In the genomic region with DNA sequence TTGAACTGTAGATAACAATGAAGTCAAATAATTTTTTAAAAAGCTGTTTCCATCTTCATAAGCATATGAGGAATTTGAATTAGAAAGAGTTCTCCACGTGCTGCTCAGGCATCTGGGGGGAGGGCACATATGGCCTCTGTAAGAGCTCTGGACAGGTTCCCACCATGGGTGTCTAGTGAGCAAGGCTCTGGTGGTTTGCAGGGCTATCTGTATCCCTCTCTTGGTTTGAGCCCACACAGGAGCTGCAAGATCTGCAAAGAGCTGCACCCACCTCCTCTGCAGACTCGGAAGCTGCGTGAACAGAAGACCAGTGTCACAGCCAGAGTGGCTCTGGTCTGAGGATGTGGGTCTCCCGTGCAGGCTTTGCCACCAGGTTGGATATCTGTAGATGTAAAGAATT, we compare ENCODE assay signal across 15 mouse cellular contexts.
A peak's percentile ranks its signal among the peaks of the same experiment; 100 is the strongest.
DNase-seq lines count a peak whose midpoint lies in the region; ATAC-seq and TF ChIP-seq lines count a peak whose summit lies in the region.
"Had no signal": no experiment of that assay in that cellular context is flagged by ENCODE, and none has a peak within 500 bp of the region (broad histone marks: within the 10 kb centered on the region; RNA-seq: fewer than 3 reads in every experiment).

No protein-coding gene starts in this region.

- no peak overlapping the region for H3K9ac ChIP-seq in midbrain, embryonic 13.5 days (replicated peaks)
- H3K9ac ChIP-seq in midbrain, embryonic 11.5 days (ENCODE audit: low read length), result no peak overlapping the region
- H3K9ac ChIP-seq in neural tube, embryonic 12.5 days, result no peak overlapping the region
- H3K9ac ChIP-seq: heart, embryonic 15.5 days; lung, embryonic 14.5 days had no signal

- peaks cover 34% of the 10 kb centered on the region for H3K4me1 ChIP-seq in cerebellum, adult 2 months (ENCODE audit: control insufficient read depth, insufficient read depth, low read length)
- H3K4me1 ChIP-seq in midbrain, embryonic 13.5 days (replicated peaks), result peaks cover 40% of the 10 kb centered on the region
- peaks cover 4% of the 10 kb centered on the region; the same call in 1 of the 2 replicates for H3K4me1 ChIP-seq in midbrain, embryonic 11.5 days (ENCODE audit: control insufficient read depth, insufficient read depth, low read length)
- H3K4me1 ChIP-seq in hindbrain, embryonic 10.5 days (replicated peaks), result peaks cover 20% of the 10 kb centered on the region
- peaks cover 28% of the 10 kb centered on the region for H3K4me1 ChIP-seq in neural tube, embryonic 12.5 days
- H3K4me1 ChIP-seq: heart, embryonic 15.5 days had no signal

- no peaks in the 10 kb centered on the region for H3K27me3 ChIP-seq in cerebellum, adult 2 months (ENCODE audit: control insufficient read depth, insufficient read depth, low read length)
- H3K27me3 ChIP-seq in midbrain, embryonic 13.5 days, result no peaks in the 10 kb centered on the region
- no peaks in the 10 kb centered on the region for H3K27me3 ChIP-seq in midbrain, embryonic 11.5 days (ENCODE audit: control insufficient read depth, insufficient read depth, low read length)
- no peaks in the 10 kb centered on the region for H3K27me3 ChIP-seq in hindbrain, embryonic 10.5 days (ENCODE audit: insufficient read depth, poor library complexity, severe bottlenecking)
- no peaks in the 10 kb centered on the region for H3K27me3 ChIP-seq in neural tube, embryonic 12.5 days (replicated peaks)
- H3K27me3 ChIP-seq: CH12.LX; heart, embryonic 15.5 days; Patski had no signal

- TF ChIP-seq POLR2A in cerebellum, adult 2 months (IDR thresholded peaks at IDR 0.05; ENCODE audit: borderline replicate concordance, insufficient read depth, low read length), result no peak

- DNase-seq in cerebellum, adult 2 months, result no peak
- no peak for DNase-seq in cerebellum, postnatal 14 days
- no peak for DNase-seq in midbrain, embryonic 11.5 days (ENCODE audit: low spot score, missing footprints)
- no peak for DNase-seq in hindbrain, embryonic 10.5 days (ENCODE audit: low spot score)
- DNase-seq in adipocyte (ENCODE audit: low spot score), result no peak
- DNase-seq in adrenal gland, postnatal 4 days (ENCODE audit: low spot score in 2 of 2), result no peak
- DNase-seq: layer of hippocampus, postnatal 36 days; liver; lung, embryonic 14.5 days had no signal

- H3K27ac ChIP-seq in cerebellum, adult 2 months (ENCODE audit: insufficient read depth, low read length), result peak overlapping the region; percentile 34; the same call in 1 of the 2 replicates
- peak overlapping the region; percentile 71 for H3K27ac ChIP-seq in midbrain, embryonic 13.5 days
- no peak overlapping the region; the same call in 1 of the 2 replicates for H3K27ac ChIP-seq in midbrain, embryonic 11.5 days (ENCODE audit: low read depth, low read length)
- peak overlapping the region; percentile 35; the same call in 1 of the 2 replicates for H3K27ac ChIP-seq in hindbrain, embryonic 10.5 days
- H3K27ac ChIP-seq in neural tube, embryonic 12.5 days, result no peak overlapping the region
- H3K27ac ChIP-seq: heart, embryonic 15.5 days; kidney, postnatal 0 days had no signal

- 43% methylated on average over 4 of the region's 4 CpGs for WGBS in cerebellum, adult 2 months
- WGBS in midbrain, embryonic 13.5 days, result 66% methylated on average over 4 of the region's 4 CpGs
- 80% methylated on average over 4 of the region's 4 CpGs for WGBS in midbrain, embryonic 11.5 days
- WGBS in hindbrain, embryonic 10.5 days, result 78% methylated on average over 4 of the region's 4 CpGs
- 51% methylated on average over 4 of the region's 4 CpGs for WGBS in neural tube, embryonic 12.5 days

- no peak overlapping the region for H3K4me3 ChIP-seq in cerebellum, adult 2 months (replicated peaks; ENCODE audit: insufficient read depth, low read depth, low read length)
- no peak overlapping the region for H3K4me3 ChIP-seq in midbrain, embryonic 13.5 days (replicated peaks)
- no peak overlapping the region for H3K4me3 ChIP-seq in midbrain, embryonic 11.5 days (ENCODE audit: low read depth, low read length)
- H3K4me3 ChIP-seq in hindbrain, embryonic 10.5 days, result no peak overlapping the region
- H3K4me3 ChIP-seq in neural tube, embryonic 12.5 days, result no peak overlapping the region
- H3K4me3 ChIP-seq: heart, embryonic 15.5 days had no signal

- no peaks in the 10 kb centered on the region for H3K36me3 ChIP-seq in midbrain, embryonic 13.5 days
- H3K36me3 ChIP-seq in midbrain, embryonic 11.5 days (ENCODE audit: control insufficient read depth, insufficient read depth, low read length), result no peaks in the 10 kb centered on the region
- no peaks in the 10 kb centered on the region for H3K36me3 ChIP-seq in hindbrain, embryonic 10.5 days
- no peaks in the 10 kb centered on the region for H3K36me3 ChIP-seq in neural tube, embryonic 12.5 days
- H3K36me3 ChIP-seq: heart, embryonic 15.5 days had no signal

- no peaks in the 10 kb centered on the region for H3K9me3 ChIP-seq in midbrain, embryonic 13.5 days
- H3K9me3 ChIP-seq in midbrain, embryonic 11.5 days (ENCODE audit: control insufficient read depth, low read length), result no peaks in the 10 kb centered on the region
- no peaks in the 10 kb centered on the region for H3K9me3 ChIP-seq in hindbrain, embryonic 10.5 days
- no peaks in the 10 kb centered on the region for H3K9me3 ChIP-seq in neural tube, embryonic 12.5 days
- H3K9me3 ChIP-seq: heart, embryonic 15.5 days had no signal

- no peak overlapping the region for H3K4me2 ChIP-seq in midbrain, embryonic 13.5 days (replicated peaks)
- no peak overlapping the region for H3K4me2 ChIP-seq in midbrain, embryonic 11.5 days
- no peak overlapping the region for H3K4me2 ChIP-seq in neural tube, embryonic 12.5 days (replicated peaks)
- H3K4me2 ChIP-seq: heart, embryonic 15.5 days; lung, embryonic 14.5 days had no signal

- TF ChIP-seq CTCF in cerebellum, adult 2 months (IDR thresholded peaks at IDR 0.05; ENCODE audit: borderline replicate concordance, insufficient read depth, low read depth, low read length), result no peak

- 0 out of 2 replicates have a peak, but pooled peaks have one; percentile 38 for ATAC-seq in midbrain, embryonic 13.5 days
- no peak for ATAC-seq in midbrain, embryonic 11.5 days (ENCODE audit: low FRiP score)
- peak; percentile 18; the same call in 1 of the 2 replicates for ATAC-seq in neural tube, embryonic 12.5 days (ENCODE audit: low FRiP score, low read depth)
- ATAC-seq: Patski had no signal

Comparison
In these comparisons a context has a peak if more than half of its experiments do, and no peak if none do; other contexts are left out.
1. H3K27ac ChIP-seq: peak in cerebellum, adult 2 months (single experiment), midbrain, embryonic 13.5 days (single experiment) and hindbrain, embryonic 10.5 days (single experiment); none in midbrain, embryonic 11.5 days (single experiment) and neural tube, embryonic 12.5 days (single experiment).